Mouse (Mus musculus): ENCODE measurements around the gene Fars2. TPM values are rescaled to one million over a fixed set of nuclear protein-coding genes. Genes with fewer than 3 reads are reported as not detected.
"Not testable (repeated sequence)": the region's sequence is repeated elsewhere in the genome, so short reads cannot be mapped to it uniquely, and the experiment has no call there.

Fars2 gene
- polyA plus RNA-seq, 1 experiment from 2014 or later: 46.3 TPM

DNA sequence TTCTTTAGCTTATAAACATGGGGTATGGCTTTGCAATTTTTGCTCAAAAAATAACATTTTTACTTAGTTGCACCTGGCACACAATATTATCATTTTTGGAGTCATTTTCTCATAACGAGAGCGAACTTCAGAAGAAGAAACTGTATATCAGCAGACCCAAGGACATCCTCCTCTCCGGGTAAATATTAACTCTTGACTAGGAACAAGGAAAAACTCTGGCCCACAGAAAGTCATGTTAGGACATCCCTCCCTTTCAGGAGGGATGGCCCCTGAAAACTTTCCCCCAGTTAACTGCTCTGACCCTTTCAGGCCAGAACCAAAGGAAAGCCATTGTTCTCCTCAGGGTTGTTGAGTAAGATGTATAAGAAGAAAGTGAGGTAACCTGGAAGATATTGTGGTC, 348.9 kb downstream of the Fars2 start:
- not testable (repeated sequence) for H3K36me3 ChIP-seq; H3K4me1 ChIP-seq (replicated peaks); H3K9ac ChIP-seq; H3K27me3 ChIP-seq (replicated peaks); ATAC-seq (ENCODE audit: insufficient number of reproducible peaks, low FRiP score); H3K4me2 ChIP-seq; H3K4me3 ChIP-seq; H3K27ac ChIP-seq (ENCODE audit: poor library complexity, severe bottlenecking); H3K9me3 ChIP-seq (replicated peaks)
- WGBS: 88% methylated on average over 3 of the region's 3 CpGs

DNA sequence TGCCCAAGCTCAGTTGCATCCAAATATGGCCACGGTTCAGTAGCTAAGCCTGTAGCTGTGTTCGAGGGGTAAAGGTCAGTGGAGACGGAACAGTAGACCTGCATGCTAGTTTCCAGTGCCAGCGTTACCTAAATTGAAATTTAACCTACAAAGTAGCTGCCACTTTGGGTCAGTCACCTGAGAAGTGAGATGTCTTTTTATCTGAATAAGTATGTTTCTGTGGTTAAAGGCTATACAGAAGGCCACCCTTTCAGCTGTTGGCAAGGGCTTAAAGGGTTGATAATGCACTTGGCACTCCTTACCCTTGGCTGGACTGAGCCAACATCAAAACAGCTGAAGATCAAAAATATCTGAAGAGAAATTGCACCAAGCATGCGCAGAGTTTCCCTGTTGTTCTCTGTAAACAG, 349.3 kb downstream of the Fars2 start:
- Histone ChIP-seq H3K27me3 (replicated peaks) (no peaks in the 10 kb centered on the region), H3K27ac (ENCODE audit: poor library complexity, severe bottlenecking) (no peak overlapping the region), H3K9me3 (replicated peaks) (no peaks in the 10 kb centered on the region), H3K4me3 (no peak overlapping the region), H3K4me1 (replicated peaks) (0 out of 2 replicates have a peak, but pooled peaks cover 5% of the 10 kb centered on the region), H3K4me2 (no peak overlapping the region), H3K9ac (no peak overlapping the region), H3K36me3 (no peaks in the 10 kb centered on the region)
- WGBS: 88% methylated on average over 5 of the region's 5 CpGs
- no peak for ATAC-seq (ENCODE audit: insufficient number of reproducible peaks, low FRiP score)

DNA sequence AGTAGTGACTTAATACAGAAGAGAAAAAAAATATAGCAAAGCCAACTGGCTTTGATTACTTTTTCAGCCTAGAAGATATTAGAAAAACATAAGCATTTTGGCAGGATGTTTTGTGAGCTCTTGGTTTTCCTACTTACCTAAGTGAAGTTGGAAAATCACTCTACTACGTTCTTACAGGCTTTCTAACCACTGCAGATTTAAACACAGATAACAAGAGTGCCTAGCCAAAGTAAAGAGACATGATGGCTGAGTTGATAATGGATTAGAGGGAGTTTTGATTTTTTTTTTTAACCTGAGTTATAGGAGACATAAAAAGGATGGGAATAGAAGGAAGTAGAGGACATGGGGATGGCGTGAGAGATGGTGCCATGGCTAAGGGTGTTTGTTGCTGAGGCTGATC, 350.6 kb downstream of the Fars2 start:
- H3K4me3 ChIP-seq: no peak overlapping the region
- H3K9me3 ChIP-seq (replicated peaks): no peaks in the 10 kb centered on the region
- H3K36me3 ChIP-seq: no peaks in the 10 kb centered on the region
- H3K27ac ChIP-seq (ENCODE audit: poor library complexity, severe bottlenecking): no peak overlapping the region
- 0 out of 2 replicates have a peak, but pooled peaks cover 5% of the 10 kb centered on the region for H3K4me1 ChIP-seq (replicated peaks)
- H3K9ac ChIP-seq: no peak overlapping the region
- 78% methylated on average over 2 of the region's 2 CpGs for WGBS
- H3K4me2 ChIP-seq: no peak overlapping the region
- H3K27me3 ChIP-seq (replicated peaks): no peaks in the 10 kb centered on the region
- ATAC-seq (ENCODE audit: insufficient number of reproducible peaks, low FRiP score): no peak

DNA sequence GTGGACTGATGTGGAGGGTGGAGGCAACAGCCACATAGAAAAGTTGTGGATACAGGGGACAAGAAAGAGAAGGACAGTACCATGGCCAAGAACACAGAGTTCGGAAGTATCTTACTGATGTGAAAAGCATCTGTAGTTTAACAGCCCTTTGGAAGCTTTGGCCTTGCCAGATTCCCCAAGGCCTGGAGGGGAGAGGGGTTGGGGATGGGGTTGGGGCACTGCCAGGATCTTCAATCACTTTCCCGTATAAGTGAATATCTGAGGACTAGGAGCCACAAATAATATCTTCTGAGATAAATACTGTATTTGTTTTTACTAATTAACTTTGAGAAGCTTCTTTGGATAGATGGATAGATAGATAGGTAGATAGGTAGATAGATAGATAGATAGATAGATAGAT, 351.8 kb downstream of the Fars2 start:
- Histone ChIP-seq H3K9me3 (replicated peaks) (no peaks in the 10 kb centered on the region), H3K27ac (ENCODE audit: poor library complexity, severe bottlenecking) (no peak overlapping the region), H3K4me2 (no peak overlapping the region), H3K4me1 (replicated peaks) (peaks cover 4% of the 10 kb centered on the region; the same call in 1 of the 2 replicates), H3K36me3 (no peaks in the 10 kb centered on the region), H3K4me3 (no peak overlapping the region), H3K9ac (no peak overlapping the region), H3K27me3 (replicated peaks) (no peaks in the 10 kb centered on the region)
- no peak for ATAC-seq (ENCODE audit: insufficient number of reproducible peaks, low FRiP score)
- whole genome bisulfite sequencing: 76% methylated on average over 2 of the region's 2 CpGs

DNA sequence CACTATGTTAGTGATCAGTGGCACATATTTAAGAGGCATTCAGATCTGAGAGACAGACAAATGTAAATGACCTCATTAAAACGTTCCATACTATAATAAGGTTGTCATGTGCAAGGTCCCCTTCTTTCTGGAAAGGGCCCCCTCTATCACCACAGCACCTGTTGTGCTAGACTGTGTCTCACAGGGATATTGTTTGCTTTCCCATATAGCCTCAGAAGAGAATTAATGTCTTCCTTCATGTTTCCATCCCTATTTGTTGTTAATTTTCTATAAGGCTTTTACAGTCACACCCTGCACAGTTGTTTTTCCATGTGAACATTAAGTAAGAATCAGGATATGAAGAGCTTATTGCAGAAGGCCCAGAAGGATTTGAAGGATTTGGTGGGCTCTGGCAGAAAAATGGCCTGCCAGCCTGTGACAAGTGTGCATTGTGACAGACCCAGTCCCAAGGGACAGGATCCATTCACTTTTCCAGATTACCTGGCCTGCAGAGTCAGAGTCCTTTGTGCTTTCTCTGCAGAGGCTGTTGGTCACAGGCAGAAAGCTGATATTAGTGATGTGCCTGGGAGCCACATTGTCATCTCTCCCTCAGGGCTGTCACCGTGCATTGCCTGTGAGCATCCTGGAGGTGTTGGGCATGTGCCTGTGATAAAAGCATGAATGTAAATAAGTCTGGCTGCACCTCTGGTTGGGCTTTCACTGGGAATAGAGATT, 352.4 kb downstream of the Fars2 start:
- H3K9me3 ChIP-seq (replicated peaks): no peaks in the 10 kb centered on the region
- WGBS: 62% methylated on average over 2 of the region's 2 CpGs
- no peak for ATAC-seq (ENCODE audit: insufficient number of reproducible peaks, low FRiP score)
- no peaks in the 10 kb centered on the region for H3K27me3 ChIP-seq (replicated peaks)
- no peak overlapping the region for H3K4me2 ChIP-seq
- H3K4me3 ChIP-seq: no peak overlapping the region
- H3K27ac ChIP-seq (ENCODE audit: poor library complexity, severe bottlenecking): no peak overlapping the region
- peaks cover 4% of the 10 kb centered on the region; the same call in 1 of the 2 replicates for H3K4me1 ChIP-seq (replicated peaks)
- H3K36me3 ChIP-seq: no peaks in the 10 kb centered on the region
- no peak overlapping the region for H3K9ac ChIP-seq

DNA sequence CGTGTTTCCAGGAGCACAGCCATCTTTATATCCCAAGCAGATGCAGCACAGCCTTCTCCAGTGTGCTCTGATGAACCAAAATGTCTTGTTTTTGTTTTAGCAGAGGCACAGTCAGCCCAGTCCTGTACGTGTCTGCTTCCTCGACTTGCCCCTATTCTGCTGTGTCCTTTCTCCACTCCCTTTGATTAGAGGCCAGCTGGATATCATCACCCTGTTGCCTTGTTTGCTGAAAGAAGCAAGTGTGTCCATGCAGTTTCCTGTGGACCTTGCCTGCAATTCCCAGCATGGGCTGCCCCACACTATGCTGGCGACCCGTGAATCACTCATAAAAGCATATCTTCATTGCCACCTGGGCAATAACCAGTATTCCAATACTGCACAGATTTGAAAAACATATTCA, 360.4 kb downstream of the Fars2 start:
- Histone ChIP-seq H3K27me3 (replicated peaks) (no peaks in the 10 kb centered on the region), H3K27ac (ENCODE audit: poor library complexity, severe bottlenecking) (no peak overlapping the region), H3K9me3 (replicated peaks) (no peaks in the 10 kb centered on the region), H3K9ac (no peak overlapping the region), H3K4me1 (replicated peaks) (peaks cover 19% of the 10 kb centered on the region), H3K36me3 (no peaks in the 10 kb centered on the region), H3K4me2 (no peak overlapping the region), H3K4me3 (no peak overlapping the region)
- WGBS: 27% methylated on average over 5 of the region's 5 CpGs
- ATAC-seq (ENCODE audit: insufficient number of reproducible peaks, low FRiP score): 0 out of 2 replicates have a peak, but pooled peaks have one; percentile 6

DNA sequence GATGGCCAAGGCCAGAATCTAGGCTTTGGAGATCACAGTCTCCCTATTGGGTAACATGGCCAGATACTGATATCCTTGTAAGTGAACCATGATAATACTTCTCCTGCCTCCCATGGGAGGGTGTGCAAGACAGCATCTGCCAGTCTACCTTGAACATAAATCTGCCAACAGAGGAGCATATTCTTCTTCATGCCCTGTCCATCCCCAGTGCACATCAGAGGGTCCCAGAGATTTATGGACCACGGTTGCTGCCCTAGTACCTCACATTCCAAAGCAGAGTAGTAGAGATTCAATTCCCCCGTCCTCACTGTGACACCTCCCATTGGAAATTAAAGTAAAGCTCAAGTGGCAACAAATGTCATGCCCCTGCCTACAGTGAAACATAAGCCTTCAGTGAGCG, 361.0 kb downstream of the Fars2 start:
- H3K4me2 ChIP-seq: no peak overlapping the region
- ATAC-seq (ENCODE audit: insufficient number of reproducible peaks, low FRiP score): no peak
- no peak overlapping the region for H3K27ac ChIP-seq (ENCODE audit: poor library complexity, severe bottlenecking)
- H3K4me3 ChIP-seq: no peak overlapping the region
- peaks cover 15% of the 10 kb centered on the region for H3K4me1 ChIP-seq (replicated peaks)
- H3K36me3 ChIP-seq: no peaks in the 10 kb centered on the region
- H3K9ac ChIP-seq: no peak overlapping the region
- no peaks in the 10 kb centered on the region for H3K9me3 ChIP-seq (replicated peaks)
- H3K27me3 ChIP-seq (replicated peaks): no peaks in the 10 kb centered on the region
- 67% methylated on average over 3 of the region's 3 CpGs for WGBS

DNA sequence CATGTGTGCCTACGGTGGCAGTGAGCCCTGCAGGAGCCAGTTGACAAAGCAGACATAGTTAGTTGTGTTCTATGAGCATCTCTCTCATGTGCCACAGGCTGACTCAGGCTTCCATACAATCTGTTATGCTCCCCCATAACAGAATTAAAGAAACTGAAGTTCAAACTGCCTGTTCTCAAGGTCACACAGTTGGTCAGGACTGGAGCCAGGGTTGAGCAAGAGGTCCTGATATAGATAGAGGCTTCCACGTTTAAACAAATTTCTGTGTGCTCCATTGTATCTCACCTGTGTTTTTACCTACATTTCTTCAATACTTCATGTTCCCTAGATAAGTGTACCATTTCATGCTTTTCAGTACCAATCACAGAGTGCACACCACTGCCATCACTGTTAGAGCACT, 362.9 kb downstream of the Fars2 start:
- Histone ChIP-seq H3K9ac (no peak overlapping the region), H3K4me1 (replicated peaks) (peaks cover 15% of the 10 kb centered on the region), H3K36me3 (no peaks in the 10 kb centered on the region), H3K9me3 (replicated peaks) (no peaks in the 10 kb centered on the region), H3K4me3 (no peak overlapping the region), H3K27ac (ENCODE audit: poor library complexity, severe bottlenecking) (no peak overlapping the region), H3K27me3 (replicated peaks) (no peaks in the 10 kb centered on the region), H3K4me2 (no peak overlapping the region)
- no peak for ATAC-seq (ENCODE audit: insufficient number of reproducible peaks, low FRiP score)
- WGBS: 76% methylated on average over 2 of the region's 2 CpGs

DNA sequence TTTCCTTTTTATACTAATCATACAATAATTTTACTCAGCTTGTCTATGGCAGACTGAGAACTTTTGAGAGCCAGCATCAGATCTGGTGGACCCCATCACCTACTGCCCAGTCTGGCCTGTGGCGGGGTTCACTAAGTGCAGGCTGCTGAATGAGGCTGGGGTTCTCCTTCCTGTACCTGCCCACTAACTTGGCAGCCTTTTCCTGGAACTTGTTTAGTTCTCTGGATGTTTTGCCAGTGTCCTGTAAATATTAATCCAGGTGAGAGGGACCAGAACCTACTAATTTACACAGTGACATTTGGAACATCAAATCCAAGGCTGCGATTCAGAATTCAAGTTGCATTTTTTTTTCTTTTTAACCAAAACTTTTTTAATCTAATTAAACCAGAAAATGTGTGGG, 367.2 kb downstream of the Fars2 start:
- H3K4me1 ChIP-seq (replicated peaks): peaks cover 4% of the 10 kb centered on the region
- no peak overlapping the region for H3K9ac ChIP-seq
- H3K36me3 ChIP-seq: no peaks in the 10 kb centered on the region
- no peaks in the 10 kb centered on the region for H3K27me3 ChIP-seq (replicated peaks)
- H3K27ac ChIP-seq (ENCODE audit: poor library complexity, severe bottlenecking): no peak overlapping the region
- 88% methylated on average over 2 of the region's 2 CpGs for WGBS
- H3K4me3 ChIP-seq: no peak overlapping the region
- ATAC-seq (ENCODE audit: insufficient number of reproducible peaks, low FRiP score): no peak
- no peaks in the 10 kb centered on the region for H3K9me3 ChIP-seq (replicated peaks)
- no peak overlapping the region for H3K4me2 ChIP-seq

DNA sequence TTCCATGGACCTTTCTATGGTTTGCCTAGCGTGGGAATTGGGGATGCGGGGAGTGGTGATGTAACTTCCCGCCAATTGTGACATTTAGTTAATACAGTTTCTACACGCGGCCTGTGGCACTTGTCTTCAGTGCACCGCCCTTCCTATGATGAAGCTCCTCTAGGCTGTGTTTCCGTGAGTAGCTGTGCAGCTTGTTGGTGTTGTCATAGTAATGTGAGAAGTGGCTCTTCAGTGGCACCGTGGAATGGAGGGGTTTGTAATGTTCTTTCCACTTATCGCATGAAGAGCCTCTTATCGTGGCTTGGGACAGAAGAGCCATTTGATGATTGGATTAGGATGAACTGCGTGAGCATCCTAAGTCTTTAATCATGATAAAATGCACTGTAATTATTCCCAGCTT, 369.5 kb downstream of the Fars2 start:
- Histone ChIP-seq H3K9ac (no peak overlapping the region), H3K4me2 (no peak overlapping the region), H3K9me3 (replicated peaks) (no peaks in the 10 kb centered on the region), H3K36me3 (no peaks in the 10 kb centered on the region), H3K4me3 (no peak overlapping the region), H3K27ac (ENCODE audit: poor library complexity, severe bottlenecking) (no peak overlapping the region), H3K27me3 (replicated peaks) (no peaks in the 10 kb centered on the region), H3K4me1 (replicated peaks) (peaks cover 13% of the 10 kb centered on the region)
- 85% methylated on average over 11 of the region's 11 CpGs for WGBS
- ATAC-seq (ENCODE audit: insufficient number of reproducible peaks, low FRiP score): no peak

DNA sequence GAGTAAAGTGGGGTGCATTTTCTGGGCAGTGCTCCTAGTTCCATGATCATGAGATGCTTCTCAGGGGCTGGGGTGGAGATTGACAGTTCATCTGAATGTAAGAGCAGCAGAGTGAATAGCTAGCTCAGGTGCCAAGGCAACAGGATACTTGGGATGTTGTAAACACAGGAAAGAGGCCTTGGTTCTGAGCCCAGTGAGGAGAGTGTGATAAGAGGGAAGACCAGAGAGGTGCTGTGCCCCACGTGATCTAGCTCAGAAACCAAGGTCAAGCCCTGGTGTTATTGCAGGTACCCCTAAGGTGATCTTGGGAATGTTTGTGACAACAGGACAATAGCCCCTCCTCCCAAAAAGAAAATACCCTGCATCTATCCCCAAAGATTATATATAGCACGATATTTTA, 372.2 kb downstream of the Fars2 start:
- H3K9me3 ChIP-seq (replicated peaks): no peaks in the 10 kb centered on the region
- H3K36me3 ChIP-seq: no peaks in the 10 kb centered on the region
- no peaks in the 10 kb centered on the region for H3K27me3 ChIP-seq (replicated peaks)
- no peak overlapping the region for H3K27ac ChIP-seq (ENCODE audit: poor library complexity, severe bottlenecking)
- WGBS: 46% methylated on average over 2 of the region's 2 CpGs
- peaks cover 13% of the 10 kb centered on the region for H3K4me1 ChIP-seq (replicated peaks)
- H3K9ac ChIP-seq: no peak overlapping the region
- no peak overlapping the region for H3K4me3 ChIP-seq
- ATAC-seq (ENCODE audit: insufficient number of reproducible peaks, low FRiP score): no peak
- no peak overlapping the region for H3K4me2 ChIP-seq

DNA sequence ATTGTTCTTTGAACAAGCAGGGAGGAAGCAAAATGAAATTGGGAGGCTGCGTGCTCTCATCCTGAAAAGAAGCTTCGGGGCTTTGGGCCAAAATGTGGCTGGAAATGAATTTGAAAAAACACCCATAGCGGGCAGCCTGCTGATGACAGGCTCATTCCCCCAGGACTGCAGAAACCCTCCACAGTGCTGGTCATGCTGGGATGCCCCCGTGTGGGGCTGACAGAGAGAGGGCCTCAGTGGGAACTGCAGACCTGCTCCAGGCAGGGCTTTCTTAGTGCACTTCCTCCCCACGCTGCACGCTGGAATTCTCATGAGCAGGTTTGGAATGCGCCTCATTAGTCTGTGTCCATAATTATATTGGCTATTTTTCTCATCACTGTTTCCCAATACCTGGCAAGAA, 373.4 kb downstream of the Fars2 start:
- H3K27me3 ChIP-seq (replicated peaks): no peaks in the 10 kb centered on the region
- no peak overlapping the region for H3K4me2 ChIP-seq
- WGBS: 62% methylated on average over 7 of the region's 7 CpGs
- ATAC-seq (ENCODE audit: insufficient number of reproducible peaks, low FRiP score): no peak
- 0 out of 2 replicates have a peak, but pooled peaks cover under 1% of the 10 kb centered on the region for H3K9me3 ChIP-seq (replicated peaks)
- peaks cover 13% of the 10 kb centered on the region for H3K4me1 ChIP-seq (replicated peaks)
- H3K9ac ChIP-seq: no peak overlapping the region
- H3K4me3 ChIP-seq: no peak overlapping the region
- H3K27ac ChIP-seq (ENCODE audit: poor library complexity, severe bottlenecking): no peak overlapping the region
- 0 out of 2 replicates have a peak, but pooled peaks cover 3% of the 10 kb centered on the region for H3K36me3 ChIP-seq

All from heart, embryonic 12.5 days (tissue).